Mouse (Mus musculus): ENCODE data around the gene Tsen15.

GRCm38 (mm10) chr1:152429805-152430204 is 43.3 kb upstream of the Tsen15 start:
- TF ChIP-seq POLR2A (IDR thresholded peaks at IDR 0.05; ENCODE audit: borderline replicate concordance, extremely low read depth, insufficient read depth, insufficient read length, poor library complexity, severe bottlenecking) (no peak), CTCF (IDR thresholded peaks at IDR 0.05; ENCODE audit: borderline replicate concordance, extremely low read depth, insufficient read depth, insufficient read length) (no peak)
